Mouse (Mus musculus) B cell, adult 62 days (primary cell): ENCODE measurements around the gene Saxo1. TPM values are rescaled to one million over a fixed set of nuclear protein-coding genes. Genes with fewer than 3 reads are reported as not detected.

ENCODE experiments used
- total RNA-seq: library from RNA; stranded (reverse); gene quantifications from 4 replicates; pipeline ENCODE4 v1.2.4, GENCODE M21; 2023

Saxo1 gene
- total RNA-seq: not detected in 4 replicates

DNA sequence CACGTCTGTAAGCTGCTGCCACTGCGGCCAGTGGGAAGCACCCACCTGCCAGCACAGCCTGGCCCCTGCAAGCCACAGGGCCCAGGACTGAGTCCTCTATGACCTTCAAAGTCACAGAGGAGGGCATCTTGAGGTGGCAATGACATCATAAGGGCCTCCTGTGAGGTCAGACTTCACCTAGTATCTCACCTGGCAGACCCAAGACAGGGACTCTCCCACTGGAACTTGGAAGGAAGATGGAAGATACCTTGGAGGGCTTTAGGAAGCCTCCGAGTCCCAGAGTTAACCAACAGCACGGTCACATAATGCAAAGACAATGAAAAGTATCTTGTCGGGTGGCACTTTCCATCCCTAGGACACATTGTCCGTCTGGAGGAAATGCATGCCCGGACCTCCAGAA lies at the start of gene Saxo1:
Saxo1 (minus strand) TSS at position 101 of the 400 bp plus-strand sequence.

DNA sequence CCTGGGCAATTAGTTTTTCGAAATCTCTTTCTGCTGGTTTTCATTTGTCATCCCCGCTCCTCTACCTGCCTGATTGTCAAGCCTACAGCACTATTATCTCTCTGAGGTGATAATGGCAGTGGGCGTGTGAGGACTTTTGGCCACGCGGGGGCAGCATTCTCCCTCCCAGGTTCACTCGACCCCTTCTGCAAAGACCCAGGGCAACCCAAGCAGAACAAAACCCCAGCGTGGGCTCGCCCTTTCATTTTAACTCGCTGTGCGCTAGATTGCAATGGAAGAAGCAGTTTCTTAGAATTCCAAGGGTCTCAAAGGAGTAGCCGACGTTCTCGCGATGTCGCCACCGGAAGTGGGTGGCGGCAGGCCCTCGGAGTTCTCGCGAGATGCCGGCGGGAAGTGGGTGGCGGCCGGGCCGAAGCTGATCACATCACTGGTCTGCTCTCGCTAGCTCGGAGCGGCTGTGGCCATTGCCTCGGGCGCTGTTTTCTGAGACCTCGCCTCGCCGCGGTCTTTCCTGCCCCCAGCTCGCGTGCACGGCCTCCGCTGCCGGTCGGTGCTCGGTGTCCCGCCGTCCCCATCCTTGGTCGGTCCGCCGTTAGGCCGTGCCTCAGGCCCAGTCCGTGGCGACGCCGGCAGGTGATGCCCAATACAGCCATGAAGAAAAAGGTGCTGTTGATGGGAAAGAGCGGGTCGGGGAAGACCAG lies 17.3 kb upstream of the Saxo1 start, which contains the start of gene Rraga:
Rraga (plus strand) TSS at position 386 of the 701 bp plus-strand sequence.

Other genes starting within 250 kb of the Saxo1 start
- gene Rraga, start 17.3 kb upstream of the Saxo1 start, total RNA-seq: 87.8 to 104 TPM (median 94.1 TPM) in 4 replicates
- gene Haus6, start 53.7 kb upstream of the Saxo1 start, total RNA-seq: 19.5 to 29.7 TPM (median 20.3 TPM) in 4 replicates
- gene Plin2, start 111.7 kb upstream of the Saxo1 start, total RNA-seq: 9.0 to 13.0 TPM (median 9.8 TPM) in 4 replicates
- gene Dennd4c, start 190.2 kb upstream of the Saxo1 start, total RNA-seq: 16.0 to 29.4 TPM (median 18.8 TPM) in 4 replicates